20 mouse cellular contexts compared by ENCODE assay signal in genomic region chr2:102594535-102594934, GRCm38 (mm10). TPM values are rescaled to one million over a fixed set of nuclear protein-coding genes. Genes with fewer than 3 reads are reported as not detected.
DNase-seq lines count a peak whose midpoint lies in the region; ATAC-seq lines count a peak whose summit lies in the region.
"Had no signal": no experiment of that assay in that cellular context is flagged by ENCODE, and none has a peak within 500 bp of the region (broad histone marks: within the 10 kb centered on the region; RNA-seq: fewer than 3 reads in every experiment).

No protein-coding gene starts in this region.

- H3K4me2 ChIP-seq in limb, embryonic 11.5 days (ENCODE audit: low read depth, severe bottlenecking): no peak overlapping the region
- H3K4me2 ChIP-seq: embryonic facial prominence, embryonic 13.5 days; heart, embryonic 12.5 days; hindbrain, embryonic 15.5 days had no signal

- ATAC-seq in limb, embryonic 11.5 days (ENCODE audit: insufficient number of reproducible peaks, low FRiP score, low TSS enrichment, low read depth): no peak
- peak; percentile 55 for ATAC-seq in granulocyte monocyte progenitor cell, adult 5-6 weeks (replicated peaks; ENCODE audit: poor library complexity, severe bottlenecking)
- ATAC-seq: forebrain, embryonic 14.5 days had no signal

- H3K27me3 ChIP-seq in limb, embryonic 11.5 days (ENCODE audit: control insufficient read depth, insufficient read depth, low read length): no peaks in the 10 kb centered on the region
- 0 out of 2 replicates have a peak, but pooled peaks cover 5% of the 10 kb centered on the region for H3K27me3 ChIP-seq in limb, embryonic 10.5 days (ENCODE audit: low read depth, poor library complexity, severe bottlenecking)
- H3K27me3 ChIP-seq: embryonic facial prominence, embryonic 13.5 days; hindbrain, embryonic 15.5 days had no signal

- peak; percentile 16 for DNase-seq in limb, embryonic 11.5 days (ENCODE audit: low spot score)
- no peak for DNase-seq in limb, embryonic 10.5 days (ENCODE audit: low spot score)
- DNase-seq in lung, postnatal 25 days (ENCODE audit: low spot score): peak; percentile 7
- no peak for DNase-seq in lung, postnatal 14 days
- peak; percentile 21 for DNase-seq in adipocyte (ENCODE audit: low spot score)
- DNase-seq in thymus, postnatal 36 days: no peak
- DNase-seq in embryo, embryonic 11 days: no peak
- DNase-seq: adrenal gland, postnatal 10 days; cerebellum, adult 11 months; cerebellum, adult 8-10 months; cerebellum, postnatal 14 days; gastrocnemius, adult 2 months; gastrocnemius, postnatal 25 days; heart, adult 2 months had no signal

- 97% methylated on average over 1 of the region's 1 CpGs for WGBS in limb, embryonic 11.5 days
- WGBS in limb, embryonic 10.5 days: 86% methylated on average over 1 of the region's 1 CpGs

- no peaks in the 10 kb centered on the region for H3K9me3 ChIP-seq in limb, embryonic 11.5 days (ENCODE audit: control insufficient read depth, low read length)
- H3K9me3 ChIP-seq in limb, embryonic 10.5 days (replicated peaks): no peaks in the 10 kb centered on the region
- H3K9me3 ChIP-seq: embryonic facial prominence, embryonic 13.5 days; forebrain, embryonic 10.5 days; heart, embryonic 12.5 days; hindbrain, embryonic 15.5 days had no signal

- H3K9ac ChIP-seq in limb, embryonic 11.5 days (ENCODE audit: low read length): no peak overlapping the region
- H3K9ac ChIP-seq: embryonic facial prominence, embryonic 13.5 days; heart, embryonic 12.5 days; hindbrain, embryonic 15.5 days had no signal

- H3K4me1 ChIP-seq in limb, embryonic 11.5 days (ENCODE audit: control insufficient read depth, insufficient read depth, low read length): no peaks in the 10 kb centered on the region
- peaks cover 8% of the 10 kb centered on the region for H3K4me1 ChIP-seq in limb, embryonic 10.5 days

- H3K4me3 ChIP-seq in limb, embryonic 11.5 days (ENCODE audit: low read depth, low read length): no peak overlapping the region
- no peak overlapping the region for H3K4me3 ChIP-seq in limb, embryonic 10.5 days
- H3K4me3 ChIP-seq: embryonic facial prominence, embryonic 13.5 days; forebrain, embryonic 10.5 days; gastrocnemius, adult 2 months; heart, adult 2 months; heart, embryonic 12.5 days; hindbrain, embryonic 15.5 days had no signal

- no peaks in the 10 kb centered on the region for H3K36me3 ChIP-seq in limb, embryonic 11.5 days (ENCODE audit: control insufficient read depth, insufficient read depth, low read length)
- no peaks in the 10 kb centered on the region for H3K36me3 ChIP-seq in limb, embryonic 10.5 days
- H3K36me3 ChIP-seq: embryonic facial prominence, embryonic 13.5 days; forebrain, embryonic 10.5 days; heart, embryonic 12.5 days; hindbrain, embryonic 15.5 days had no signal

- no peak overlapping the region for H3K27ac ChIP-seq in limb, embryonic 11.5 days (replicated peaks; ENCODE audit: low read depth, low read length)
- no peak overlapping the region for H3K27ac ChIP-seq in limb, embryonic 10.5 days
- H3K27ac ChIP-seq: embryonic facial prominence, embryonic 13.5 days; forebrain, embryonic 10.5 days; gastrocnemius, adult 2 months; heart, adult 2 months; hindbrain, embryonic 15.5 days had no signal

RNA-seq across cellular contexts. Expression of gene Pamr1, which starts 44.7 kb away (rescaled TPM):
- polyA plus RNA-seq in limb, embryonic 11.5 days (2014; fragmentation: Nextera tagmentation; extraction: Ambion mirVana): 1.9 and 4.4 TPM in 2 replicates
- 0.31 and 1.7 TPM in 2 replicates for polyA plus RNA-seq in limb, embryonic 10.5 days (2016; fragmentation: Nextera tagmentation; extraction: Ambion mirVana)
- not detected in 2 replicates for total RNA-seq in granulocyte monocyte progenitor cell, adult 5-6 weeks (2014; fragmentation: Nextera tagmentation)
- not detected in 2 replicates for total RNA-seq in granulocyte monocyte progenitor cell, adult 5-6 weeks (2017)

Comparison
In these comparisons a context has a peak if more than half of its experiments do, and no peak if none do; other contexts are left out.
1. DNase-seq: peak in limb, embryonic 11.5 days (single experiment), lung, postnatal 25 days (single experiment) and adipocyte (single experiment); none in limb, embryonic 10.5 days (single experiment), lung, postnatal 14 days (single experiment), thymus, postnatal 36 days (0 of 2) and embryo, embryonic 11 days (single experiment).